Mouse (Mus musculus): ENCODE measurements around the gene Abi3. TPM values are rescaled to one million over a fixed set of nuclear protein-coding genes. Genes with fewer than 3 reads are reported as not detected.
A peak's percentile ranks its signal among the peaks of the same experiment; 100 is the strongest.

The Abi3 gene
- polyA plus RNA-seq, 1 experiment, result 1.3 TPM

DNA sequence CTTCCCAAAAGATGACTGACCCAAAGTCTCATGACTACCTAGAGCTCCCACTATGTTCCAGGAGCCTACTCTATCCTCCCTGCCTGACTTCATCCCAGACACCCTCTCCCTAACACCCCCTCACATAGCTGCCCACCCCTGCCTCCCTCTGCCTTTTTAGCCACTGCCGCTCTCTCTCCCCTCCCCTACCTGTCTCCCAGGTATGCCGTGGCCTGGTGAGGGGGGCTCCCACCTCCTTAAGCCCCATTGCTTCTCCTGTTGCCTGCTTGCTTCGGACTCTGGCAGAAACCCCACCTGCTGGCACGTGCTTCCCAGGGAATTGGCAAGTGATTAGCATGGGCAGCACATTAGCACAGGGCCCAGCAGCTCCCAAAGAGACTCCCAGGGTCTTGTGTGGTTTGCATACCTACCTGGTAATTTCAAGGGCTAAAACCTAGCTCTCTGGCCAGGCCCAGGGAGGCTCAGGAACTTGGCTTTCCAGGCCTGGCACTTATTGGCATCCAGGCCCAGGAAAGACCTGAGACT lies 12.7 kb downstream of the Abi3 start:
- Histone ChIP-seq H3K4me1 (ENCODE audit: control insufficient read depth, insufficient read depth, low read length) (peaks cover 5% of the 10 kb centered on the region), H3K27ac (ENCODE audit: insufficient read depth, low read length) (no peak overlapping the region), H3K27me3 (ENCODE audit: control insufficient read depth, insufficient read depth, low read length, poor library complexity, severe bottlenecking) (peaks cover 6% of the 10 kb centered on the region), H3K36me3 (ENCODE audit: control insufficient read depth, insufficient read depth, low read length, poor library complexity, severe bottlenecking) (no peaks in the 10 kb centered on the region), H3K9ac (ENCODE audit: low read depth, poor library complexity, severe bottlenecking) (no peak overlapping the region), H3K9me3 (replicated peaks; ENCODE audit: control insufficient read depth, insufficient read depth, low read length, poor library complexity, severe bottlenecking) (no peaks in the 10 kb centered on the region), H3K4me3 (ENCODE audit: low read depth, low read length) (no peak overlapping the region)
- TF ChIP-seq EP300 (IDR thresholded peaks at IDR 0.05; ENCODE audit: insufficient read depth, low read depth, low read length) (no peak), POLR2A (IDR thresholded peaks at IDR 0.05; ENCODE audit: insufficient read depth, low read length) (no peak), CTCF (IDR thresholded peaks at IDR 0.05; ENCODE audit: low read depth, low read length) (no peak)

GRCm38 (mm10) chr11:95828181-95828964 lies 13.9 kb downstream of the Abi3 start:
- Histone ChIP-seq H3K4me3 (ENCODE audit: low read depth, low read length) (no peak overlapping the region), H3K27ac (ENCODE audit: insufficient read depth, low read length) (no peak overlapping the region), H3K36me3 (ENCODE audit: control insufficient read depth, insufficient read depth, low read length, poor library complexity, severe bottlenecking) (no peaks in the 10 kb centered on the region), H3K9me3 (replicated peaks; ENCODE audit: control insufficient read depth, insufficient read depth, low read length, poor library complexity, severe bottlenecking) (no peaks in the 10 kb centered on the region), H3K9ac (ENCODE audit: low read depth, poor library complexity, severe bottlenecking) (no peak overlapping the region), H3K27me3 (ENCODE audit: control insufficient read depth, insufficient read depth, low read length, poor library complexity, severe bottlenecking) (peaks cover 6% of the 10 kb centered on the region), H3K4me1 (ENCODE audit: control insufficient read depth, insufficient read depth, low read length) (peaks cover 5% of the 10 kb centered on the region)
- TF ChIP-seq POLR2A (IDR thresholded peaks at IDR 0.05; ENCODE audit: insufficient read depth, low read length), result no peak
- no peak for TF ChIP-seq EP300 (IDR thresholded peaks at IDR 0.05; ENCODE audit: insufficient read depth, low read depth, low read length)
- no peak for TF ChIP-seq CTCF (IDR thresholded peaks at IDR 0.05; ENCODE audit: low read depth, low read length)

DNA sequence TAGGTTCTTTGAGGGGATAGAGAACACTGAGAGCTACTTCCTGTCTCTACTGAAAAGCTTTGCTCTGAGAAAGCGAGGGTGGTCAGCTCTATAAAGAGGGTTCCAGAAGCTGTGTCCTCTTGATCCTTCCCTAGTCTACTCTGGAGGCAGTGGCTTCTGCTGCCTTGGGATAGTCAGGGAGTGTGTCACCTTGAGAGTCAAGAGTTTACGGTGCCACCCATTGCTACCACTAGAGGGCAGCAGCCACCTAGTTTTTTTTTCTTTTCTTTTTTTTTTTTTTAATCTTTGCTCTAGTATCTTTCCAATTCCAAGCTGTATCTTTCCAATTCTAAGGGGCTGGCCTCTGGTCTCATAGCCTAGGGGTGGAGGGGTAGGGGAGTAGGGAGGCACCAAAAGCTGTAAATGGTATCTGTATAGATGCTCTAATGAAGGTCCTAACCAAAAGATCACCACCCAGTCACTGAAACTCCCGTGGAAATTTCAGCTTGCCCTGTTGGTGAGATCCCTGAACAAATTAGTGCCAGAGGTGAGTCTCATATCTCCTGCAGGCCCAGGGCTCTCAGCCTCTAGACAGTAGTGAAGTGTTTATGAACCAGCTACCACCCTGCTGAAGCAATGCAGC lies 14.7 kb downstream of the Abi3 start:
- Histone ChIP-seq H3K27ac (ENCODE audit: insufficient read depth, low read length) (no peak overlapping the region), H3K9me3 (replicated peaks; ENCODE audit: control insufficient read depth, insufficient read depth, low read length, poor library complexity, severe bottlenecking) (no peaks in the 10 kb centered on the region), H3K27me3 (ENCODE audit: control insufficient read depth, insufficient read depth, low read length, poor library complexity, severe bottlenecking) (peaks cover 6% of the 10 kb centered on the region), H3K4me1 (ENCODE audit: control insufficient read depth, insufficient read depth, low read length) (peaks cover 5% of the 10 kb centered on the region), H3K36me3 (ENCODE audit: control insufficient read depth, insufficient read depth, low read length, poor library complexity, severe bottlenecking) (no peaks in the 10 kb centered on the region), H3K4me3 (ENCODE audit: low read depth, low read length) (no peak overlapping the region), H3K9ac (ENCODE audit: low read depth, poor library complexity, severe bottlenecking) (no peak overlapping the region)
- TF ChIP-seq CTCF (IDR thresholded peaks at IDR 0.05; ENCODE audit: low read depth, low read length) (peak; percentile 50), POLR2A (IDR thresholded peaks at IDR 0.05; ENCODE audit: insufficient read depth, low read length) (no peak), EP300 (IDR thresholded peaks at IDR 0.05; ENCODE audit: insufficient read depth, low read depth, low read length) (no peak)

- Histone ChIP-seq H3K9me3 (replicated peaks; ENCODE audit: control insufficient read depth, insufficient read depth, low read length, poor library complexity, severe bottlenecking) (no peaks in the 10 kb centered on the region), H3K27ac (ENCODE audit: insufficient read depth, low read length) (no peak overlapping the region), H3K9ac (ENCODE audit: low read depth, poor library complexity, severe bottlenecking) (no peak overlapping the region), H3K4me3 (ENCODE audit: low read depth, low read length) (no peak overlapping the region), H3K27me3 (ENCODE audit: control insufficient read depth, insufficient read depth, low read length, poor library complexity, severe bottlenecking) (peaks cover 6% of the 10 kb centered on the region), H3K36me3 (ENCODE audit: control insufficient read depth, insufficient read depth, low read length, poor library complexity, severe bottlenecking) (no peaks in the 10 kb centered on the region), H3K4me1 (ENCODE audit: control insufficient read depth, insufficient read depth, low read length) (peaks cover 5% of the 10 kb centered on the region)
- TF ChIP-seq POLR2A (IDR thresholded peaks at IDR 0.05; ENCODE audit: insufficient read depth, low read length) (no peak), EP300 (IDR thresholded peaks at IDR 0.05; ENCODE audit: insufficient read depth, low read depth, low read length) (no peak), CTCF (IDR thresholded peaks at IDR 0.05; ENCODE audit: low read depth, low read length) (no peak)
Observed at GRCm38 (mm10) chr11:95827168-95827447, 15.2 kb downstream of the Abi3 start.

DNA sequence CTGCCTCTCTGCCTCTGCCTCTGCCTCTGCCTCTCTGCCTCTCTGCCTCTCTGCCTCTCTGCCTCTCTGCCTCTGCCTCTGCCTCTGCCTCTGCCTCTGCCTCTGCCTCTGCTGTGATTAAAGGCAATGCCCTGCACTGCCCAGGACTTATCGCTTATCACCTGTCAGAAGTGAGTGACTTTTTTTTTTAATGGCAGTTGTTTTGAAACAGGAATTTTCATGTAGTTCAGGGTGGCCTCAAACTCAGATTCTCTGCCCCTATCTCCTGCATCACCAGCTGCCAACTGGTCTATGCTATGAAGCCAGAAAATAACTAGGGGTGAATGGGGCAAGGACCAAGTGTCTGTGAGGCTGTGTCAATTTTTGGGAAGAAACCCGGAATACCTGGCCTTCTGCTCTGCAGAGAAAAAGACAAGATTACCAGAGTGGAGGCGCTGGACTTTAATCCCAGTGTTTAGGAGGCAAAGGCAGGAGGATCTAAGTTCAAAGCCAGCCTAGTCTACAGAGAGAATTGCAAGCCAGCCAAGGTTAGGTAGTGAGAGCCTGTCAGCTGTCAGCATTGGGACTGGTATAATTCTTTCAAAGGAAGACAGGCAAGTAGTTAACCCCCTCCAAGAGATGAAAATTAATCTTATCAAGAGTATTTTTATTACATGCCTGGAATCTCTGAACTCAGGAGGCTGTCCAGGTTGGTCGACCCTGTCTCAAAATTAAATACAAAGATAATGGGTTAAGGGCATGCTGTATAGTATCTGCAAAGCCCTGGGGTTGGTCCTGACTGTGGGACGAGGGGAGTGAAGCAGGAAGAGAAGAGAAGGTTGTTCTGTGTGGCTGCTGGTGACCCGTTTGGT lies 15.7 kb downstream of the Abi3 start:
- Histone ChIP-seq H3K9ac (ENCODE audit: low read depth, poor library complexity, severe bottlenecking) (no peak overlapping the region), H3K27ac (ENCODE audit: insufficient read depth, low read length) (no peak overlapping the region), H3K9me3 (replicated peaks; ENCODE audit: control insufficient read depth, insufficient read depth, low read length, poor library complexity, severe bottlenecking) (no peaks in the 10 kb centered on the region), H3K36me3 (ENCODE audit: control insufficient read depth, insufficient read depth, low read length, poor library complexity, severe bottlenecking) (no peaks in the 10 kb centered on the region), H3K27me3 (ENCODE audit: control insufficient read depth, insufficient read depth, low read length, poor library complexity, severe bottlenecking) (peaks cover 6% of the 10 kb centered on the region), H3K4me3 (ENCODE audit: low read depth, low read length) (no peak overlapping the region), H3K4me1 (ENCODE audit: control insufficient read depth, insufficient read depth, low read length) (peaks cover 5% of the 10 kb centered on the region)
- TF ChIP-seq EP300 (IDR thresholded peaks at IDR 0.05; ENCODE audit: insufficient read depth, low read depth, low read length) (no peak), POLR2A (IDR thresholded peaks at IDR 0.05; ENCODE audit: insufficient read depth, low read length) (no peak), CTCF (IDR thresholded peaks at IDR 0.05; ENCODE audit: low read depth, low read length) (no peak)

Measured in ES-Bruce4 (cell line).